ENCODE assay signal across 9 mouse cellular contexts in genomic region chr7:120844689-120845088, GRCm38 (mm10). TPM values are rescaled to one million over a fixed set of nuclear protein-coding genes. Genes with fewer than 3 reads are reported as not detected.
DNase-seq lines count a peak whose midpoint lies in the region; ATAC-seq and TF ChIP-seq lines count a peak whose summit lies in the region.
"Had no signal": no experiment of that assay in that cellular context is flagged by ENCODE, and none has a peak within 500 bp of the region (broad histone marks: within the 10 kb centered on the region; RNA-seq: fewer than 3 reads in every experiment).

No protein-coding gene starts in this region.

- no peaks in the 10 kb centered on the region for H3K79me2 ChIP-seq in myocyte (ENCODE audit: control insufficient read depth, insufficient read depth)

- peak overlapping the region; percentile 82 for H3K4me2 ChIP-seq in kidney, embryonic 15.5 days
- peak overlapping the region; percentile 81 for H3K4me2 ChIP-seq in embryonic facial prominence, embryonic 11.5 days (ENCODE audit: low read depth, low read length)
- peak overlapping the region; percentile 80 for H3K4me2 ChIP-seq in intestine, embryonic 15.5 days (replicated peaks)
- H3K4me2 ChIP-seq in myocyte (ENCODE audit: low read depth): peak overlapping the region; percentile 90

- H3K27ac ChIP-seq in kidney, embryonic 15.5 days: no peak overlapping the region
- no peak overlapping the region for H3K27ac ChIP-seq in embryonic facial prominence, embryonic 11.5 days (replicated peaks; ENCODE audit: low read depth, low read length)
- no peak overlapping the region for H3K27ac ChIP-seq in intestine, embryonic 15.5 days

- no peak for DNase-seq in kidney, postnatal 14 days
- DNase-seq in embryonic facial prominence, embryonic 11.5 days (ENCODE audit: low spot score): no peak
- DNase-seq in adrenal gland, postnatal 10 days: no peak
- DNase-seq in cerebellum, postnatal 14 days: no peak
- no peak for DNase-seq in left cerebral cortex, adult 8-10 months (ENCODE audit: low spot score in 2 of 2)
- DNase-seq: gastrocnemius, postnatal 10 days had no signal

- no peaks in the 10 kb centered on the region for H3K9me3 ChIP-seq in kidney, embryonic 15.5 days (replicated peaks)
- no peaks in the 10 kb centered on the region for H3K9me3 ChIP-seq in embryonic facial prominence, embryonic 11.5 days (replicated peaks; ENCODE audit: control insufficient read depth, low read length)
- H3K9me3 ChIP-seq in intestine, embryonic 15.5 days: no peaks in the 10 kb centered on the region

- no peak overlapping the region for H3ac ChIP-seq in myocyte (ENCODE audit: control insufficient read depth, insufficient read length)

- 30% methylated on average over 9 of the region's 9 CpGs for WGBS in kidney, embryonic 15.5 days
- 9% methylated on average over 9 of the region's 9 CpGs for WGBS in embryonic facial prominence, embryonic 11.5 days
- WGBS in intestine, embryonic 15.5 days: 44% methylated on average over 9 of the region's 9 CpGs

- H3K4me3 ChIP-seq in kidney, embryonic 15.5 days (replicated peaks): peak overlapping the region; percentile 60
- no peak overlapping the region; the same call in 1 of the 2 replicates for H3K4me3 ChIP-seq in embryonic facial prominence, embryonic 11.5 days (ENCODE audit: low read depth, low read length)
- peak overlapping the region; percentile 80 for H3K4me3 ChIP-seq in intestine, embryonic 15.5 days (replicated peaks)
- H3K4me3 ChIP-seq in myocyte: peak overlapping the region; percentile 81

- ATAC-seq in kidney, embryonic 15.5 days (replicated peaks; ENCODE audit: low FRiP score): no peak
- ATAC-seq in embryonic facial prominence, embryonic 11.5 days (replicated peaks; ENCODE audit: insufficient number of reproducible peaks, low FRiP score, low TSS enrichment, low read depth): no peak
- ATAC-seq in intestine, embryonic 15.5 days: no peak

- TF ChIP-seq POLR2A in myocyte (IDR thresholded peaks at IDR 0.05; ENCODE audit: insufficient read length, low read depth): no peak

- H3K9ac ChIP-seq in kidney, embryonic 15.5 days: no peak overlapping the region
- peak overlapping the region; percentile 75 for H3K9ac ChIP-seq in embryonic facial prominence, embryonic 11.5 days (replicated peaks; ENCODE audit: low read length)
- H3K9ac ChIP-seq in intestine, embryonic 15.5 days: peak overlapping the region; percentile 94

- peaks cover 3% of the 10 kb centered on the region for H3K36me3 ChIP-seq in kidney, embryonic 15.5 days
- H3K36me3 ChIP-seq in embryonic facial prominence, embryonic 11.5 days (replicated peaks; ENCODE audit: control insufficient read depth, insufficient read depth, low read depth, low read length): no peaks in the 10 kb centered on the region
- H3K36me3 ChIP-seq in intestine, embryonic 15.5 days: no peaks in the 10 kb centered on the region
- peaks cover 6% of the 10 kb centered on the region for H3K36me3 ChIP-seq in myocyte (ENCODE audit: control insufficient read depth, insufficient read depth)

- H3K4me1 ChIP-seq in kidney, embryonic 15.5 days: peaks cover 20% of the 10 kb centered on the region
- no peaks in the 10 kb centered on the region for H3K4me1 ChIP-seq in embryonic facial prominence, embryonic 11.5 days (ENCODE audit: control insufficient read depth, insufficient read depth, low read length)
- peaks cover 16% of the 10 kb centered on the region; the same call in 1 of the 2 replicates for H3K4me1 ChIP-seq in intestine, embryonic 15.5 days (replicated peaks)

- H3K27me3 ChIP-seq in kidney, embryonic 15.5 days: 0 out of 2 replicates have a peak, but pooled peaks cover 2% of the 10 kb centered on the region
- H3K27me3 ChIP-seq in embryonic facial prominence, embryonic 11.5 days (ENCODE audit: control insufficient read depth, insufficient read depth, low read length): no peaks in the 10 kb centered on the region
- no peaks in the 10 kb centered on the region for H3K27me3 ChIP-seq in intestine, embryonic 15.5 days (replicated peaks)
- H3K27me3 ChIP-seq in myocyte (ENCODE audit: control insufficient read depth, insufficient read depth, insufficient read length): no peaks in the 10 kb centered on the region

TF ChIP-seq in myocyte, 11 proteins besides CTCF, POLR2A, EP300 and RAD21:
- TF ChIP-seq MAX (IDR thresholded peaks at IDR 0.05; ENCODE audit: low read depth): no peak
- TF ChIP-seq MYOG (IDR thresholded peaks at IDR 0.05; ENCODE audit: control insufficient read depth in 1 of 3, insufficient read depth in 1 of 3, insufficient read length in 2 of 3, low read depth in 2 of 3): peak in 1 of 3 experiments; percentile 28
- no peak for TF ChIP-seq CEBPB (IDR thresholded peaks at IDR 0.05; ENCODE audit: insufficient read depth, poor library complexity, severe bottlenecking)
- no peak for TF ChIP-seq TCF3 (IDR thresholded peaks at IDR 0.05; ENCODE audit: insufficient read length, low read depth)
- no peak for TF ChIP-seq USF1 (IDR thresholded peaks at IDR 0.05; ENCODE audit: low read depth)
- no peak for TF ChIP-seq REST (IDR thresholded peaks at IDR 0.05; ENCODE audit: insufficient read depth, insufficient read length)
- peak in 1 of 3 experiments; percentile 15 for TF ChIP-seq MYOD1 (IDR thresholded peaks at IDR 0.05; ENCODE audit: control insufficient read depth in 1 of 3, insufficient read length in 2 of 3, low read depth in 2 of 3)

RNA-seq across cellular contexts. Expression of gene Eef2k, which starts 2.1 kb away (rescaled TPM):
- polyA plus RNA-seq in kidney, embryonic 15.5 days (2015; fragmentation: Nextera tagmentation; extraction: Ambion mirVana): 23.8 and 27.6 TPM in 2 replicates
- polyA plus RNA-seq in embryonic facial prominence, embryonic 11.5 days (2014; fragmentation: Nextera tagmentation; extraction: Ambion mirVana): 8.7 and 10.6 TPM in 2 replicates
- polyA plus RNA-seq in intestine, embryonic 15.5 days (2015; fragmentation: Nextera tagmentation; extraction: Ambion mirVana): 44.4 and 47.2 TPM in 2 replicates
- 32.3 TPM for polyA plus RNA-seq in myocyte (2012; fragmentation: generic; extraction: Trizol)
- 10 to 100 TPM; 24.4 to 33.4 TPM for total RNA-seq in adrenal gland, postnatal 10 days (2021)
- total RNA-seq in left cerebral cortex, adult 8-10 months (2022): 10 to 100 TPM; 28.3 to 36.3 (median 35.3) TPM

RNA-seq across cellular contexts. Expression of gene Gm5737, which starts 32.5 kb away (rescaled TPM):
- not detected in 2 replicates for polyA plus RNA-seq in kidney, embryonic 15.5 days (2015; fragmentation: Nextera tagmentation; extraction: Ambion mirVana)
- not detected in 2 replicates for polyA plus RNA-seq in embryonic facial prominence, embryonic 11.5 days (2014; fragmentation: Nextera tagmentation; extraction: Ambion mirVana)
- polyA plus RNA-seq in intestine, embryonic 15.5 days (2015; fragmentation: Nextera tagmentation; extraction: Ambion mirVana): not detected in 2 replicates
- polyA plus RNA-seq in myocyte (2012; fragmentation: generic; extraction: Trizol): not detected
- total RNA-seq in adrenal gland, postnatal 10 days (2021): under 1 TPM; 0.33 to 0.39 TPM
- under 1 TPM in 1 of 4 experiments, not detected in 3; 0.30 TPM for total RNA-seq in left cerebral cortex, adult 8-10 months (2022)
